Mouse (Mus musculus): ENCODE measurements around the gene Akap2. TPM values are rescaled to one million over a fixed set of nuclear protein-coding genes. Genes with fewer than 3 reads are reported as not detected.

The Akap2 gene
- polyA plus RNA-seq, 1 experiment from 2014 or later, result 27.8 TPM

GRCm38 (mm10) chr4:57889773-57890172 is 172.3 kb downstream of the Akap2 start:
- peaks cover 8% of the 10 kb centered on the region for H3K4me1 ChIP-seq
- no peaks in the 10 kb centered on the region for H3K27me3 ChIP-seq
- no peak overlapping the region for H3K27ac ChIP-seq
- H3K4me2 ChIP-seq, result no peak overlapping the region
- H3K36me3 ChIP-seq, result peaks cover 4% of the 10 kb centered on the region; the same call in 1 of the 2 replicates
- no peak overlapping the region for H3K9ac ChIP-seq
- no peaks in the 10 kb centered on the region for H3K9me3 ChIP-seq (replicated peaks)
- 91% methylated on average over 8 of the region's 8 CpGs for WGBS
- no peak for ATAC-seq (replicated peaks; ENCODE audit: low FRiP score)
- H3K4me3 ChIP-seq (replicated peaks), result no peak overlapping the region

GRCm38 (mm10) chr4:57892001-57892586 is 174.6 kb downstream of the Akap2 start:
- no peak for ATAC-seq (replicated peaks; ENCODE audit: low FRiP score)
- Histone ChIP-seq H3K36me3 (peaks cover 4% of the 10 kb centered on the region; the same call in 1 of the 2 replicates), H3K9ac (no peak overlapping the region)

GRCm38 (mm10) chr4:57895140-57895539 is 177.7 kb downstream of the Akap2 start:
- H3K36me3 ChIP-seq, result peaks cover 4% of the 10 kb centered on the region; the same call in 1 of the 2 replicates
- WGBS, result 49% methylated on average over 5 of the region's 5 CpGs
- no peaks in the 10 kb centered on the region for H3K27me3 ChIP-seq
- ATAC-seq (replicated peaks; ENCODE audit: low FRiP score), result no peak
- no peak overlapping the region for H3K4me3 ChIP-seq (replicated peaks)
- H3K9ac ChIP-seq, result no peak overlapping the region
- H3K4me1 ChIP-seq, result peaks cover 16% of the 10 kb centered on the region; the same call in 1 of the 2 replicates
- no peaks in the 10 kb centered on the region for H3K9me3 ChIP-seq (replicated peaks)
- 0 out of 2 replicates have a peak overlapping the region, but pooled peaks have one; percentile 20 for H3K27ac ChIP-seq
- no peak overlapping the region for H3K4me2 ChIP-seq

More at GRCm38 (mm10) chr4:57892001-57892586, 174.6 kb downstream of the Akap2 start:
- 85% methylated on average over 10 of the region's 10 CpGs for WGBS
- H3K4me3 ChIP-seq (replicated peaks), result no peak overlapping the region
- H3K27ac ChIP-seq, result no peak overlapping the region
- H3K27me3 ChIP-seq, result no peaks in the 10 kb centered on the region
- H3K4me2 ChIP-seq, result no peak overlapping the region
- H3K4me1 ChIP-seq, result peaks cover 16% of the 10 kb centered on the region; the same call in 1 of the 2 replicates
- no peaks in the 10 kb centered on the region for H3K9me3 ChIP-seq (replicated peaks)

DNA sequence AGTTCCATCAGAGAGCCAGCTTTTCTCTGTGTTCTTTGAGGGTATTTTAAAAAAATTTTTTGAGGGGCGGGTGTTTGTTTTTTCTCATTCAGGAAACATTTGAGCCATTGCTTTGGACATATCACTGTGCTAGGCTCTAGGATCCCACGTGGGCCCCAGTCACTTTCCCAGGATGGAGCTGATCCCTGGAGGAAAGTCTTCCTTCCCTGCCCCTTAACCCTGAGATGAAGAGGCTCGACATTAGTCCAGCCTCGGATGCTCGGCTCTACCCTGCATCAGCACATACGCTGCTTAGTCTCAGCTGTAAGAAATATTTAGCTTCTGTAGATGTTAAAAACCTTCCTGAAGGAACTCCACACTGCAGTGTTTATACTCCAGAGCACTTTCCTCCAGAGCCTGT is 178.4 kb downstream of the Akap2 start:
- Histone ChIP-seq H3K27ac (0 out of 2 replicates have a peak overlapping the region, but pooled peaks have one; percentile 20), H3K36me3 (peaks cover 4% of the 10 kb centered on the region; the same call in 1 of the 2 replicates), H3K4me2 (no peak overlapping the region), H3K9me3 (replicated peaks) (no peaks in the 10 kb centered on the region), H3K4me1 (peaks cover 16% of the 10 kb centered on the region; the same call in 1 of the 2 replicates), H3K4me3 (replicated peaks) (no peak overlapping the region), H3K9ac (no peak overlapping the region), H3K27me3 (no peaks in the 10 kb centered on the region)
- no peak for ATAC-seq (replicated peaks; ENCODE audit: low FRiP score)
- 48% methylated on average over 6 of the region's 6 CpGs for WGBS

DNA sequence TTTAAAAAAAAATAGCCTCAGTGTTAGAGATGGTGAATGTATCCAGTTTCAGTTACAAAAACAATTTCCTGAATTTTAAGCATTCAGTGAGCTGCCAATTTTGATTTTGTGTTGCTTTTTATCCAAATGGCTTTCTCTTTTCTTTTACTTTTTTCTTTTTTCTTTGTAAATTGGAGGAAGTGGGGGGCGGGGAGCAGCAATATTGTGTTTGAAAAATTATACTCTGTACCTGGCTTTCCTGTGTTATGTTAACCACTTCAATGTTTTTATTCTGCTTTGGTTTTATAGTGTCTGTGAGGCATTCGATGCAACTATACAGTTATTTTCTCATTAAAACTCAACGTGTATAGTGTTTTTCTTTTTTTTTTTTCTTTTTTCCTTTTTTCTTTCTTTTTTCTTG is 179.2 kb downstream of the Akap2 start:
- H3K9ac ChIP-seq, result no peak overlapping the region
- H3K27ac ChIP-seq, result no peak overlapping the region
- no peaks in the 10 kb centered on the region for H3K9me3 ChIP-seq (replicated peaks)
- H3K36me3 ChIP-seq, result peaks cover 4% of the 10 kb centered on the region; the same call in 1 of the 2 replicates
- H3K4me1 ChIP-seq, result peaks cover 16% of the 10 kb centered on the region; the same call in 1 of the 2 replicates
- 67% methylated on average over 3 of the region's 3 CpGs for WGBS
- no peak for ATAC-seq (replicated peaks; ENCODE audit: low FRiP score)
- no peaks in the 10 kb centered on the region for H3K27me3 ChIP-seq
- no peak overlapping the region for H3K4me3 ChIP-seq (replicated peaks)
- no peak overlapping the region for H3K4me2 ChIP-seq

GRCm38 (mm10) chr4:57901210-57901609 is 183.8 kb downstream of the Akap2 start:
- H3K9ac ChIP-seq, result no peak overlapping the region
- H3K9me3 ChIP-seq (replicated peaks), result no peaks in the 10 kb centered on the region
- peaks cover 11% of the 10 kb centered on the region for H3K4me1 ChIP-seq
- H3K36me3 ChIP-seq, result no peaks in the 10 kb centered on the region
- no peak overlapping the region for H3K4me2 ChIP-seq
- no peak overlapping the region for H3K27ac ChIP-seq
- no peak overlapping the region for H3K4me3 ChIP-seq (replicated peaks)
- no peaks in the 10 kb centered on the region for H3K27me3 ChIP-seq
- ATAC-seq (replicated peaks; ENCODE audit: low FRiP score), result no peak
- WGBS, result 10% methylated on average over 4 of the region's 4 CpGs

GRCm38 (mm10) chr4:57902619-57903018 is 185.2 kb downstream of the Akap2 start:
- H3K27me3 ChIP-seq, result no peaks in the 10 kb centered on the region
- no peaks in the 10 kb centered on the region for H3K36me3 ChIP-seq
- no peak overlapping the region for H3K4me3 ChIP-seq (replicated peaks)
- no peak for ATAC-seq (replicated peaks; ENCODE audit: low FRiP score)
- H3K9me3 ChIP-seq (replicated peaks), result no peaks in the 10 kb centered on the region
- H3K4me2 ChIP-seq, result no peak overlapping the region
- no peak overlapping the region for H3K9ac ChIP-seq
- WGBS, result 80% methylated on average over 5 of the region's 5 CpGs
- peaks cover 7% of the 10 kb centered on the region for H3K4me1 ChIP-seq
- no peak overlapping the region for H3K27ac ChIP-seq

GRCm38 (mm10) chr4:57904211-57904610 is 186.8 kb downstream of the Akap2 start:
- Histone ChIP-seq H3K27ac (no peak overlapping the region), H3K36me3 (no peaks in the 10 kb centered on the region), H3K9ac (no peak overlapping the region), H3K27me3 (no peaks in the 10 kb centered on the region), H3K4me3 (replicated peaks) (no peak overlapping the region), H3K4me2 (peak overlapping the region; percentile 36), H3K4me1 (peaks cover 7% of the 10 kb centered on the region), H3K9me3 (replicated peaks) (no peaks in the 10 kb centered on the region)
- ATAC-seq (replicated peaks; ENCODE audit: low FRiP score), result peak; percentile 28; the same call in 1 of the 2 replicates
- 11% methylated on average over 5 of the region's 5 CpGs for WGBS

- Histone ChIP-seq H3K27me3 (no peaks in the 10 kb centered on the region), H3K4me3 (replicated peaks) (no peak overlapping the region), H3K9ac (no peak overlapping the region), H3K4me2 (peak overlapping the region; percentile 36), H3K4me1 (peaks cover 7% of the 10 kb centered on the region), H3K36me3 (no peaks in the 10 kb centered on the region), H3K27ac (no peak overlapping the region), H3K9me3 (replicated peaks) (no peaks in the 10 kb centered on the region)
- WGBS, result 29% methylated on average over 9 of the region's 9 CpGs
- peak; percentile 66 for ATAC-seq (replicated peaks; ENCODE audit: low FRiP score)
Measured at GRCm38 (mm10) chr4:57904638-57905037, 187.2 kb downstream of the Akap2 start.

DNA sequence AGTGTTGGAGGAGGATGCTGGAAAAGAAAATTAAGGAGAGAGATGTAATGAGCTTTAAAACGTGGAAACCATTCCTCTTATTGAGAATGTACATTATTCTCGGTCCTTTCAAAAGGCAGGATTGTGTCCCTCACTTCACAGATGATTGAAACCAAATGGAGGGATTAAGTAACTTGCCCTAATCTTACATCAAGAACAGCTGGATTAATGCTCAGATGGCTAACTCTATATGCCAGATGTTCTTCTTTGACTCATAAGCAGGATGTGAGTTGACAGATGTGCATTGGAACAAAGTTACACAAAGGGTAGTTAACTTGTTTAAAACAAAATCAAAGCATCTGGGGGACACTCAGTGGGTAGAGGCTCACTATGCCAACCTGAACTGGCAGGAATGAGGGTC is 189.3 kb downstream of the Akap2 start:
- H3K4me2 ChIP-seq, result no peak overlapping the region
- H3K27ac ChIP-seq, result no peak overlapping the region
- no peaks in the 10 kb centered on the region for H3K27me3 ChIP-seq
- 41% methylated on average over 2 of the region's 2 CpGs for WGBS
- no peak for ATAC-seq (replicated peaks; ENCODE audit: low FRiP score)
- no peaks in the 10 kb centered on the region for H3K9me3 ChIP-seq (replicated peaks)
- no peak overlapping the region for H3K9ac ChIP-seq
- H3K36me3 ChIP-seq, result no peaks in the 10 kb centered on the region
- H3K4me3 ChIP-seq (replicated peaks), result no peak overlapping the region
- H3K4me1 ChIP-seq, result peaks cover 7% of the 10 kb centered on the region

DNA sequence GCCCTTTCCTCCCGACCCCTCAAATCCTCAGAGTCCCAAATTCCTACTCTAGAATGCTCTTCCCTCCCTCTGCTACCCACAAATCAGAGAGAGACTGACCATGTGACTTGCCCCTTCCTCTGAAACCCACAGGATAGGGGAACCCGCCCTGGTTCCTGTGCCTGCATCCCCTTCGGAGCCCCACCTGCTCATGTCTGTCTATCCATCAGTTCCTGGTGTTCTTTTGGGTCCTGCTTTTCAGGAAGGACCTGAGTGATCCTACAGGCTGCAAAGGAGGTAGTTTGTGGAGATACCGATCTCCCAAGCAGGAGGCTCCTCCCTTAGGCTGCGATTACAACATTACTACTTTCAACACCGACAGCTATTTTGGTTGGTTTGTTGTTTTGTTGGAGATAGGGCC is 191.4 kb downstream of the Akap2 start:
- no peak overlapping the region for H3K4me3 ChIP-seq (replicated peaks)
- no peak overlapping the region for H3K9ac ChIP-seq
- no peaks in the 10 kb centered on the region for H3K9me3 ChIP-seq (replicated peaks)
- WGBS, result 66% methylated on average over 6 of the region's 6 CpGs
- no peak overlapping the region for H3K27ac ChIP-seq
- H3K27me3 ChIP-seq, result no peaks in the 10 kb centered on the region
- no peak for ATAC-seq (replicated peaks; ENCODE audit: low FRiP score)
- peaks cover 8% of the 10 kb centered on the region for H3K4me1 ChIP-seq
- H3K4me2 ChIP-seq, result no peak overlapping the region
- H3K36me3 ChIP-seq, result no peaks in the 10 kb centered on the region

DNA sequence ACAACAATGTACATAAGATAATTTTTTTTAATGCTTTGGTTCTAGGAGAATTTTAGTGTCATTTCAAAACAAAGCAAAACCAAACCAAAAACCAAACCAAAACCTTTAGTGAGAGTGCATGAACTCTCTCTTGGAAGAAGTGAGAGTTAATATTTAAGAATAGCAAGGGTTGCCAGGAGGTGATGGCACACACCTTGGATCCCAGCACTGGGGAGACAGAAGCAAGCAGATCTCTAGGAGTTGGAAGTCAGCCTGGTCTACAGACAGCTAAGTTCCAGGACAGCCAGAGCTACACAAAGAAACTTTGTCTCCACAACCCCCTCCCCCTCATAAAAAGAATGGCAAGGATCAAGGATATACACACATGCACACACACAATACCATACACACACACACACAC is 195.6 kb downstream of the Akap2 start:
- Histone ChIP-seq H3K4me2 (no peak overlapping the region), H3K9me3 (replicated peaks) (no peaks in the 10 kb centered on the region), H3K27me3 (no peaks in the 10 kb centered on the region), H3K4me1 (peaks cover 23% of the 10 kb centered on the region), H3K27ac (no peak overlapping the region), H3K9ac (no peak overlapping the region), H3K4me3 (replicated peaks) (no peak overlapping the region), H3K36me3 (no peaks in the 10 kb centered on the region)
- ATAC-seq (replicated peaks; ENCODE audit: low FRiP score), result no peak

Data from kidney, embryonic 15.5 days (tissue).